Mouse (Mus musculus) cerebellum, postnatal 14 days (tissue): ENCODE measurements around the gene Lbhd2.

Source experiments
- DNase-seq, 2 experiments: peaks; one replicate each; pipeline ENCODE4 v3.0.0; 2021; ENCODE audit warnings: mixed read lengths in 2 of 2

The Lbhd2 gene

GRCm38 (mm10) chr12:111448931-111449705, 42.5 kb downstream of the Lbhd2 start:
- no peak for DNase-seq

- no peak for DNase-seq
Observed at GRCm38 (mm10) chr12:111450359-111450758, 43.8 kb downstream of the Lbhd2 start.

- DNase-seq, result no peak
Observed at GRCm38 (mm10) chr12:111451561-111451960, 45.0 kb downstream of the Lbhd2 start.

GRCm38 (mm10) chr12:111454021-111454420, 47.4 kb downstream of the Lbhd2 start:
- DNase-seq, result peak in 1 of 2 experiments; percentile 57

- peak in 1 of 2 experiments; percentile 35 for DNase-seq
Observed at GRCm38 (mm10) chr12:111454543-111455280, 48.1 kb downstream of the Lbhd2 start.

GRCm38 (mm10) chr12:111455311-111455846, 48.8 kb downstream of the Lbhd2 start:
- no peak for DNase-seq

- no peak for DNase-seq
Observed at GRCm38 (mm10) chr12:111455860-111456259, 49.3 kb downstream of the Lbhd2 start.

- no peak for DNase-seq
Observed at GRCm38 (mm10) chr12:111457742-111458141, 51.1 kb downstream of the Lbhd2 start.
